Mouse (Mus musculus) heart, adult 2 months (tissue): Measurements from ENCODE around the gene Trrap. TPM values are rescaled to one million over a fixed set of nuclear protein-coding genes. Genes with fewer than 3 reads are reported as not detected.

Experiments used
- DNase-seq, 2 experiments: peaks; one replicate each; pipeline ENCODE4 v3.0.0; 2021
- H3K27ac ChIP-seq: fragments of 200-600 bp; 2 replicates; pipeline ENCODE4 v1.8.1; 2022
- H3K27me3 ChIP-seq: fragments of 200-500 bp; 2 replicates; pipeline ENCODE4 v1.6.1; 2012; ENCODE audit warnings: mild to moderate bottlenecking, low read length, inconsistent platforms, mixed read lengths; ENCODE audit not compliant: control insufficient read depth, insufficient read depth
- H3K36me3 ChIP-seq: fragments of 200-500 bp; 2 replicates; pipeline ENCODE4 v1.6.1; 2012; ENCODE audit warnings: low read length, inconsistent platforms; ENCODE audit not compliant: control insufficient read depth, insufficient read depth
- H3K4me1 ChIP-seq: fragments of 200-500 bp; 2 replicates; pipeline ENCODE4 v1.6.1; 2011; ENCODE audit warnings: low read length; ENCODE audit not compliant: control insufficient read depth, insufficient read depth
- H3K4me3 ChIP-seq: fragments of 200-600 bp; 2 replicates; pipeline ENCODE4 v1.8.1; 2022
- H3K79me2 ChIP-seq: fragments of 200-500 bp; replicated peaks from 2 replicates; pipeline ENCODE4 v1.6.1; 2012; ENCODE audit warnings: mild to moderate bottlenecking, inconsistent platforms, low read length, moderate library complexity, mixed read lengths; ENCODE audit not compliant: control insufficient read depth, insufficient read depth
- H3K9ac ChIP-seq: fragments of 200-500 bp; 2 replicates; pipeline ENCODE4 v1.6.1; 2012; ENCODE audit warnings: low read depth, mild to moderate bottlenecking, control low read depth, inconsistent platforms, low read length, mixed read lengths
- CTCF ChIP-seq: fragments of 200-600 bp; IDR thresholded peaks from 2 replicates; pipeline ENCODE4 v1.8.1; 2022; ENCODE audit warnings: antibody characterized with exemption, mild to moderate bottlenecking, moderate library complexity
- EP300 ChIP-seq: fragments of 200-500 bp; IDR thresholded peaks from 2 replicates; pipeline ENCODE4 v1.6.1; 2011; ENCODE audit warnings: low read depth, low read length, control low read depth; ENCODE audit not compliant: insufficient read depth
- POLR2A ChIP-seq: fragments of 200-500 bp; IDR thresholded peaks from 2 replicates; pipeline ENCODE4 v1.6.1; 2011; ENCODE audit warnings: mild to moderate bottlenecking, low read depth, low read length, control low read depth; ENCODE audit not compliant: insufficient read depth
- WGBS: fragments of 180-500 bp; shearing (Covaris S2); methylation state at CpG from one replicate; pipeline ENCODE4 v1.1.7; 2018; 5-methylcytosine and 5-hydroxymethylcytosine counted together
- intact Hi-C: fragments of 180-260 bp; cut with DNase I; formaldehyde crosslinking; loops from one replicate; pipeline ENCODE4 v1.15.1; 2025
- polyA plus RNA-seq: library from polyadenylated mRNA; depleted of rRNA; stranded (reverse); fragments of >200 nt; gene quantifications from 2 replicates; pipeline ENCODE4 v1.2.3, GENCODE M21; 2012
- total RNA-seq, 2 experiments: library from RNA; stranded (reverse); gene quantifications; 2 replicates each; pipeline ENCODE4 v1.2.3; 2021

Trrap gene
- total and polyA plus RNA-seq, 3 experiments = 35.3 to 52.4 (median 38.3) TPM

- no peak overlapping the region for H3K9ac ChIP-seq
- H3K27me3 ChIP-seq = no peaks in the 10 kb centered on the region
- no peaks in the 10 kb centered on the region for H3K36me3 ChIP-seq
- H3K4me3 ChIP-seq = no peak overlapping the region
- DNase-seq = no peak
- H3K79me2 ChIP-seq = no peaks in the 10 kb centered on the region
- H3K4me1 ChIP-seq = no peaks in the 10 kb centered on the region; the same call in 1 of the 2 replicates
- TF ChIP-seq CTCF = peak; percentile 63
- TF ChIP-seq EP300 = no peak
- 63% methylated on average over 8 of the region's 8 CpGs for WGBS
- intact Hi-C loops = no loop called here
- no peak overlapping the region for H3K27ac ChIP-seq
Observed at GRCm38 (mm10) chr5:144866923-144867322, 99.4 kb downstream of the Trrap start.

- DNase-seq = no peak
- Histone ChIP-seq H3K4me3 (no peak overlapping the region), H3K79me2 (no peaks in the 10 kb centered on the region), H3K36me3 (no peaks in the 10 kb centered on the region), H3K4me1 (no peaks in the 10 kb centered on the region; the same call in 1 of the 2 replicates), H3K9ac (no peak overlapping the region), H3K27me3 (no peaks in the 10 kb centered on the region), H3K27ac (no peak overlapping the region)
- TF ChIP-seq EP300 (no peak), CTCF (no peak), POLR2A (no peak)
- 50% methylated on average over 7 of the region's 7 CpGs for WGBS
- intact Hi-C loops = no loop called here
Observed at GRCm38 (mm10) chr5:144869466-144869865, 101.9 kb downstream of the Trrap start.

- DNase-seq = no peak
- Histone ChIP-seq H3K9ac (no peak overlapping the region), H3K36me3 (no peaks in the 10 kb centered on the region), H3K4me1 (peaks cover under 1% of the 10 kb centered on the region), H3K4me3 (no peak overlapping the region), H3K79me2 (no peaks in the 10 kb centered on the region), H3K27ac (peak overlapping the region; percentile 24; the same call in 1 of the 2 replicates), H3K27me3 (no peaks in the 10 kb centered on the region)
- intact Hi-C loops = no loop called here
- TF ChIP-seq CTCF = no peak
- no peak for TF ChIP-seq EP300
- TF ChIP-seq POLR2A = no peak
- 45% methylated on average over 7 of the region's 7 CpGs for WGBS
Observed at GRCm38 (mm10) chr5:144870782-144871181, 103.2 kb downstream of the Trrap start.

- Histone ChIP-seq H3K79me2 (no peaks in the 10 kb centered on the region), H3K9ac (no peak overlapping the region), H3K4me1 (peaks cover 2% of the 10 kb centered on the region), H3K27ac (no peak overlapping the region), H3K36me3 (no peaks in the 10 kb centered on the region), H3K4me3 (no peak overlapping the region), H3K27me3 (no peaks in the 10 kb centered on the region)
- intact Hi-C loops = no loop called here
- no peak for DNase-seq
- WGBS = 84% methylated on average over 1 of the region's 1 CpGs
- TF ChIP-seq CTCF (peak; percentile 62), EP300 (no peak)
Observed at GRCm38 (mm10) chr5:144871775-144872174, 104.2 kb downstream of the Trrap start.

GRCm38 (mm10) chr5:144872326-144872725, 104.8 kb downstream of the Trrap start:
- Histone ChIP-seq H3K27me3 (no peaks in the 10 kb centered on the region), H3K4me1 (peaks cover 2% of the 10 kb centered on the region), H3K9ac (no peak overlapping the region), H3K79me2 (no peaks in the 10 kb centered on the region), H3K36me3 (no peaks in the 10 kb centered on the region), H3K4me3 (no peak overlapping the region), H3K27ac (no peak overlapping the region)
- TF ChIP-seq EP300 = no peak
- intact Hi-C loops = no loop called here
- 72% methylated on average over 5 of the region's 5 CpGs for WGBS
- no peak for DNase-seq

GRCm38 (mm10) chr5:144872867-144873266, 105.3 kb downstream of the Trrap start:
- Histone ChIP-seq H3K27me3 (no peaks in the 10 kb centered on the region), H3K4me1 (peaks cover 2% of the 10 kb centered on the region), H3K79me2 (no peaks in the 10 kb centered on the region), H3K36me3 (no peaks in the 10 kb centered on the region), H3K4me3 (no peak overlapping the region), H3K27ac (no peak overlapping the region), H3K9ac (no peak overlapping the region)
- TF ChIP-seq EP300 (no peak), CTCF (no peak), POLR2A (no peak)
- DNase-seq = no peak
- intact Hi-C loops = no loop called here
- 77% methylated on average over 3 of the region's 3 CpGs for WGBS
